Mouse (Mus musculus) midbrain, embryonic 16.5 days (tissue): ENCODE measurements at regions not wholly inside any gene's neighbourhood (a gene's known extent, or its start where the extent isn't known, plus 50 kb on each side); places are given as distances from the start of the nearest gene placed in this dataset.
A peak's percentile ranks its signal among the peaks of the same experiment; 100 is the strongest.

Experiments used
- ATAC-seq: fragments of 200-750 bp; cut with Nextera tagmentation; 2 replicates; pipeline ENCODE4 v1.8.0; 2017; ENCODE audit warnings: moderate TSS enrichment
- H3K27ac ChIP-seq: fragments of 300-500 bp; sonication (generic); 2 replicates; pipeline ENCODE4 v1.5.1; 2014; ENCODE audit warnings: mild to moderate bottlenecking, low read length, mixed read lengths
- H3K27me3 ChIP-seq: fragments of 300-500 bp; sonication (generic); 2 replicates; pipeline ENCODE4 v1.6.1; 2014; ENCODE audit warnings: low read depth, low read length, mixed read lengths; ENCODE audit not compliant: control insufficient read depth, insufficient read depth
- H3K36me3 ChIP-seq: fragments of 300-500 bp; sonication (generic); 2 replicates; pipeline ENCODE4 v1.6.1; 2014; ENCODE audit warnings: mild to moderate bottlenecking, low read length, moderate library complexity, mixed read lengths; ENCODE audit not compliant: control insufficient read depth, insufficient read depth
- H3K4me1 ChIP-seq: fragments of 300-500 bp; sonication (generic); 2 replicates; pipeline ENCODE4 v1.6.1; 2014; ENCODE audit warnings: mild to moderate bottlenecking, low read length, mixed read lengths; ENCODE audit not compliant: control insufficient read depth, insufficient read depth
- H3K4me2 ChIP-seq: fragments of 300-500 bp; sonication (generic); 2 replicates; pipeline ENCODE4 v1.6.1; 2014; ENCODE audit warnings: mild to moderate bottlenecking, low read length, mixed read lengths
- H3K4me3 ChIP-seq: fragments of 300-500 bp; sonication (generic); 2 replicates; pipeline ENCODE4 v1.5.1; 2014; ENCODE audit warnings: low read depth, mild to moderate bottlenecking, low read length, moderate library complexity, mixed read lengths
- H3K9ac ChIP-seq: fragments of 300-500 bp; sonication (generic); 2 replicates; pipeline ENCODE4 v1.6.1; 2014; ENCODE audit warnings: low read depth, low read length, mixed read lengths
- H3K9me3 ChIP-seq: fragments of 300-500 bp; sonication (generic); replicated peaks from 2 replicates; pipeline ENCODE4 v1.6.1; 2014; ENCODE audit warnings: mild to moderate bottlenecking, low read length, mixed read lengths; ENCODE audit not compliant: control insufficient read depth, poor library complexity, severe bottlenecking
- WGBS: fragments of 180-500 bp; shearing (Covaris S2); extraction: QIAGEN DNeasy Blood & Tissue Kit; methylation state at CpG from one replicate; pipeline ENCODE4 v1.1.7; 2014; 5-methylcytosine and 5-hydroxymethylcytosine counted together

- H3K4me1 ChIP-seq: no peaks in the 10 kb centered on the region
- 44% methylated on average over 13 of the region's 13 CpGs for WGBS
- ATAC-seq: no peak
- H3K9ac ChIP-seq: no peak overlapping the region
- H3K36me3 ChIP-seq: no peaks in the 10 kb centered on the region
- no peak overlapping the region for H3K27ac ChIP-seq
- H3K27me3 ChIP-seq: no peaks in the 10 kb centered on the region
- H3K9me3 ChIP-seq: no peaks in the 10 kb centered on the region
- peak overlapping the region; percentile 11; the same call in 1 of the 2 replicates for H3K4me3 ChIP-seq
- H3K4me2 ChIP-seq: peak overlapping the region; percentile 34
These were observed 667.3 kb downstream of the Slc22a22 start for GRCm38 (mm10) chr15:56810151-56810550.

- 69% methylated on average over 5 of the region's 5 CpGs for WGBS
- ATAC-seq: no peak
- H3K36me3 ChIP-seq: no peaks in the 10 kb centered on the region
These were observed 669.8 kb downstream of the Slc22a22 start for GRCm38 (mm10) chr15:56807611-56808010.

GRCm38 (mm10) chr15:56801933-56802332, 675.5 kb downstream of the Slc22a22 start:
- ATAC-seq: no peak
- H3K4me2 ChIP-seq: no peak overlapping the region
- H3K27ac ChIP-seq: no peak overlapping the region
- no peaks in the 10 kb centered on the region for H3K9me3 ChIP-seq
- H3K36me3 ChIP-seq: no peaks in the 10 kb centered on the region
- 94% methylated on average over 2 of the region's 2 CpGs for WGBS
- H3K27me3 ChIP-seq: no peaks in the 10 kb centered on the region
- H3K4me3 ChIP-seq: no peak overlapping the region
- no peaks in the 10 kb centered on the region for H3K4me1 ChIP-seq
- no peak overlapping the region for H3K9ac ChIP-seq

More at GRCm38 (mm10) chr15:56807611-56808010, 669.8 kb downstream of the Slc22a22 start:
- no peak overlapping the region for H3K4me3 ChIP-seq
- no peaks in the 10 kb centered on the region for H3K4me1 ChIP-seq
- no peaks in the 10 kb centered on the region for H3K27me3 ChIP-seq
- no peak overlapping the region for H3K27ac ChIP-seq
- H3K4me2 ChIP-seq: no peak overlapping the region
- no peak overlapping the region for H3K9ac ChIP-seq
- no peaks in the 10 kb centered on the region for H3K9me3 ChIP-seq

- Histone ChIP-seq H3K27ac (no peak overlapping the region), H3K4me1 (no peaks in the 10 kb centered on the region), H3K9me3 (no peaks in the 10 kb centered on the region), H3K36me3 (no peaks in the 10 kb centered on the region), H3K27me3 (no peaks in the 10 kb centered on the region), H3K9ac (no peak overlapping the region), H3K4me3 (no peak overlapping the region), H3K4me2 (no peak overlapping the region)
- WGBS: 84% methylated on average over 5 of the region's 5 CpGs
- no peak for ATAC-seq
These were observed 702.0 kb downstream of the Slc22a22 start for GRCm38 (mm10) chr15:56775431-56775830.

- Histone ChIP-seq H3K27ac (no peak overlapping the region), H3K4me3 (no peak overlapping the region), H3K9ac (no peak overlapping the region), H3K9me3 (no peaks in the 10 kb centered on the region), H3K4me1 (no peaks in the 10 kb centered on the region), H3K27me3 (no peaks in the 10 kb centered on the region), H3K4me2 (no peak overlapping the region), H3K36me3 (no peaks in the 10 kb centered on the region)
- 67% methylated on average over 9 of the region's 9 CpGs for WGBS
- ATAC-seq: no peak
These were observed 702.6 kb downstream of the Slc22a22 start for GRCm38 (mm10) chr15:56774648-56775393.

- H3K4me3 ChIP-seq: no peak overlapping the region
- no peaks in the 10 kb centered on the region for H3K36me3 ChIP-seq
- no peak overlapping the region for H3K9ac ChIP-seq
- H3K9me3 ChIP-seq: no peaks in the 10 kb centered on the region
- no peak overlapping the region for H3K4me2 ChIP-seq
- no peak for ATAC-seq
- no peaks in the 10 kb centered on the region for H3K27me3 ChIP-seq
- WGBS: 61% methylated on average over 6 of the region's 6 CpGs
- no peak overlapping the region for H3K27ac ChIP-seq
- H3K4me1 ChIP-seq: no peaks in the 10 kb centered on the region
These were observed 711.1 kb downstream of the Slc22a22 start for GRCm38 (mm10) chr15:56766356-56766755.

GRCm38 (mm10) chr15:56764957-56765482, 712.4 kb downstream of the Slc22a22 start:
- 21% methylated on average over 9 of the region's 9 CpGs for WGBS
- Histone ChIP-seq H3K36me3 (no peaks in the 10 kb centered on the region), H3K27ac (no peak overlapping the region), H3K4me1 (no peaks in the 10 kb centered on the region), H3K9me3 (no peaks in the 10 kb centered on the region), H3K4me2 (peak overlapping the region; percentile 31; the same call in 1 of the 2 replicates), H3K27me3 (no peaks in the 10 kb centered on the region), H3K4me3 (no peak overlapping the region), H3K9ac (no peak overlapping the region)
- no peak for ATAC-seq

- Histone ChIP-seq H3K4me2 (no peak overlapping the region), H3K27ac (no peak overlapping the region), H3K9me3 (no peaks in the 10 kb centered on the region), H3K27me3 (no peaks in the 10 kb centered on the region), H3K4me1 (no peaks in the 10 kb centered on the region), H3K36me3 (no peaks in the 10 kb centered on the region), H3K9ac (no peak overlapping the region), H3K4me3 (no peak overlapping the region)
- no peak for ATAC-seq
- WGBS: 79% methylated on average over 5 of the region's 5 CpGs
These were observed 713.4 kb downstream of the Slc22a22 start for GRCm38 (mm10) chr15:56764019-56764418.

- H3K27me3 ChIP-seq: no peaks in the 10 kb centered on the region
- no peak overlapping the region for H3K4me3 ChIP-seq
- no peaks in the 10 kb centered on the region for H3K9me3 ChIP-seq
- H3K9ac ChIP-seq: no peak overlapping the region
- WGBS: 79% methylated on average over 1 of the region's 1 CpGs
- no peak for ATAC-seq
- H3K36me3 ChIP-seq: no peaks in the 10 kb centered on the region
- no peak overlapping the region for H3K4me2 ChIP-seq
- H3K4me1 ChIP-seq: no peaks in the 10 kb centered on the region
- H3K27ac ChIP-seq: no peak overlapping the region
These were observed 730.7 kb downstream of the Slc22a22 start for GRCm38 (mm10) chr15:56746698-56747097.
